Mouse (Mus musculus): Measurements from ENCODE around the gene Mpc1.

DNA sequence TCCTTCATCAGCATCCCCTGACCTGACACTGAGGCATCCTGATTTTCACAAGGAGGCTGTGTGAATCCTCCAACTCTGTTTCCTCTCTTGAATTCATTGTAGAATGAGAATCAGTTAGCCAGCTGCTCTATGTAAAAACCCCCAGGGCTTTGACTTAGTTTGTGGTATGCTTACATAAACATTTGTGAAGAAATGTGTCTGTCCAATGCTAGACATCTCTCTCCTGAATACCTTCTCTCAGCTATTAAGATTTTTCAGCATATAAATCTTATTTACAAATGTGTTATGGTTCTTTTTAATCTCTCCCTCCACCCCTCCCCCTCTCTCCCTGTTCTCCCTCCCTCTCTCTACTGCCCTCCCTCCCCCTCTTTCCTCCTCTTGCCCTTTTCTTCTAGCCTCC lies 28.4 kb upstream of the Mpc1 start:
- TF ChIP-seq CTCF (IDR thresholded peaks at IDR 0.05; ENCODE audit: borderline replicate concordance, control insufficient read depth, extremely low read depth, insufficient read depth, low read length, poor library complexity) (no peak), POLR2A (IDR thresholded peaks at IDR 0.05; ENCODE audit: control insufficient read depth, extremely low read depth, insufficient read depth, low read length, poor library complexity) (no peak)
